Mouse (Mus musculus) heart, postnatal 0 days (tissue): ENCODE measurements around the gene Usp12.

Source experiments
- CTCF ChIP-seq: IDR thresholded peaks from 2 replicates; pipeline ENCODE4 v1.5.1; 2016; ENCODE audit warnings: antibody characterized with exemption, control low read depth, low read depth
- EP300 ChIP-seq: IDR thresholded peaks from 2 replicates; pipeline ENCODE4 v1.6.1; 2016; ENCODE audit warnings: antibody characterized with exemption, low read depth

DNA sequence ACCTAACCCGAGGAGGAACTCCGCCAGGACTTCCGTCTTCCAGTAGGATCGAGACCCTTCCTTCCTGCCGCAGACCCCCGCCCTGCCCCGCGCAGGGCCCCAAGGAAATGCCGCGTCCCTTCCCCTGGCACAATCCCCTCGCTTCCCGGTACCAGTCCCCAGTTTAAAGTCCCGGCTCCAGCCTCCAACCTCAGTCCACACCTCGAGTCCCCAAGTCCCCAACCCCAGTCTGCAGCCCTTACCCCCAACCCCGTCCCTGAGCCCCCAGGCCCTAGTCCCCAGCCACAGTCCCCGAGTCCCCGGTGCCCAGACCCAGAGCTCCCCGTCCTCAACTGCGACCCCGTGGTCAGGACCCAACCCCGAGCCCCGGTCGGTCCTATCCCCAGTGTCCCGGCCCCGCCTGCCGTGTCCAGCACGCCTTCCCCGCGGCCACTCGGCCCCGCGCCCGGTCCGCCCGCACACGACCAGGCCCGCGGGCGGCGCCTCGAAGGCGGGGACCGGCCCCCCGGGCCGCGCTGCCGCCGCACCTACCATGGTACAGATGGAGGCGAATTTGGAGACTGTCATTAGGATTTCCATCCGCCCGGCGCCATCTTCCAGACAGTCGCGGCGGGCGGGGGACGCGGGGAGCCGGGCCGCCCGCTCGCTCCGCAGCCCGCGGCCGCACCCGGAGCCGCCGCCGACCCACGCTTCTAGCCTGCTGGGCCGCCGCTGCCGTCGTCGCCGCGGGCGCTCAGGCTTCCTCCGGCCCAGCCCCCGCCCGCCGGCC is 538 bp downstream of the Usp12 start:
- TF ChIP-seq EP300 (no peak), CTCF (no peak)
